Mouse (Mus musculus) liver, embryonic 15.5 days (tissue): ENCODE data around the gene Ccnd1. TPM values are rescaled to one million over a fixed set of nuclear protein-coding genes. Genes with fewer than 3 reads are reported as not detected.

Experiments used
- ATAC-seq: fragments of 200-750 bp; cut with Nextera tagmentation; 2 replicates; pipeline ENCODE4 v1.8.0; 2017; ENCODE audit warnings: moderate number of reproducible peaks, mild to moderate bottlenecking, moderate library complexity; ENCODE audit not compliant: insufficient read depth
- H3K27ac ChIP-seq: fragments of 300-500 bp; sonication (generic); replicated peaks from 2 replicates; pipeline ENCODE4 v1.5.1; 2015; ENCODE audit warnings: mild to moderate bottlenecking, inconsistent platforms
- H3K27me3 ChIP-seq: fragments of 300-500 bp; sonication (generic); 2 replicates; pipeline ENCODE4 v1.6.1; 2015; ENCODE audit warnings: mild to moderate bottlenecking, inconsistent platforms
- H3K36me3 ChIP-seq: fragments of 300-500 bp; sonication (generic); replicated peaks from 2 replicates; pipeline ENCODE4 v1.6.1; 2015; ENCODE audit warnings: moderate library complexity, mild to moderate bottlenecking, inconsistent platforms
- H3K4me1 ChIP-seq: fragments of 300-500 bp; sonication (generic); replicated peaks from 2 replicates; pipeline ENCODE4 v1.6.1; 2015; ENCODE audit warnings: inconsistent platforms
- H3K4me2 ChIP-seq: fragments of 300-500 bp; sonication (generic); 2 replicates; pipeline ENCODE4 v1.6.1; 2015; ENCODE audit warnings: moderate library complexity, mild to moderate bottlenecking, inconsistent platforms
- H3K4me3 ChIP-seq: fragments of 300-500 bp; sonication (generic); replicated peaks from 2 replicates; pipeline ENCODE4 v1.5.1; 2015; ENCODE audit warnings: mild to moderate bottlenecking, inconsistent platforms
- H3K9ac ChIP-seq: fragments of 300-500 bp; sonication (generic); 2 replicates; pipeline ENCODE4 v1.6.1; 2015; ENCODE audit warnings: moderate library complexity, mild to moderate bottlenecking, inconsistent platforms
- H3K9me3 ChIP-seq: fragments of 300-500 bp; sonication (generic); replicated peaks from 2 replicates; pipeline ENCODE4 v1.6.1; 2016; ENCODE audit warnings: inconsistent platforms
- WGBS: fragments of 180-500 bp; shearing (Covaris S2); methylation state at CpG from one replicate; pipeline ENCODE4 v1.1.7; 2015; ENCODE audit warnings: mixed read lengths; ENCODE audit not compliant: insufficient replicate concordance; 5-methylcytosine and 5-hydroxymethylcytosine counted together
- polyA plus RNA-seq: library from polyadenylated mRNA; unstranded; fragments of >200 nt; fragmentation: Nextera tagmentation; extraction: Ambion mirVana; gene quantifications from 2 replicates; pipeline ENCODE4 v1.2.1, GENCODE M21; 2015

Ccnd1 gene
- 21.6 and 24.5 TPM in 2 replicates for polyA plus RNA-seq

DNA sequence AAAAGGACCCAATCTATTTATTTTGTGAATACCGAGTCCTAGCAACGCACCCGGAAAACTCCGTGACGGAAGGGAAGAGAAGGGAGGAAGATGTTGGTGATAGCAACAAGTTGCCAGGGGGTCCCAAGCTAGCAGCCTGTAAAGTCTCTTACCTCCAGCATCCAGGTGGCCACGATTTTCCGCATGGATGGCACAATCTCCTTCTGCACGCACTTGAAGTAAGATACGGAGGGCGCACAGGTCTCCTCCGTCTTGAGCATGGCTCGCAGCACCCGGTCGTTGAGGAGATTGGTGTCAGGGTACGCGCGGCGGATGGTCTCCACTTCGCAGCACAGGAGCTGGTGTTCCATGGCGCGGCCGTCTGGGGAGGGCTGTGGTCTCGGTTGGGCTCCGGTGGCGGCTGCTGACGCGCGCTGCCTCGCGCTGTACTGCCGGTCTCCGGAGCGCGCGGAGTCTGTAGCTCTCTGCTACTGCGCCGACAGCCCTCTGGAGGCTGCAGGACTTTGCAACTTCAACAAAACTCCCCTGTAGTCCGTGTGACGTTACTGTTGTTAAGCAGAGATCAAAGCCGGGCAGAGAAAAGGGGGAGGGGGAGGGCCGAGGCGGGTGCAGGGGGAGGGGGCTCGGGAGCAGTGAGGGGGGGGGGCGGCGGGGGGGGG, at the start of gene Ccnd1:
Ccnd1 (minus strand) TSS at position 582 of the 659 bp plus-strand sequence.
- H3K4me3 ChIP-seq = peak within 1 kb of the TSS; percentile 56
- H3K9me3 ChIP-seq = no peaks in the 10 kb centered on the region
- peak within 1 kb of the TSS; percentile 53 for H3K27ac ChIP-seq
- peak within 1 kb of the TSS; percentile 68 for H3K4me2 ChIP-seq
- H3K4me1 ChIP-seq = peaks cover 28% of the 10 kb centered on the region
- peaks cover 80% of the 10 kb centered on the region for H3K27me3 ChIP-seq
- H3K9ac ChIP-seq = peak within 1 kb of the TSS; percentile 32; the same call in 1 of the 2 replicates
- peaks cover 6% of the 10 kb centered on the region; the same call in 1 of the 2 replicates for H3K36me3 ChIP-seq
- 0 out of 2 replicates have a peak, but pooled peaks have one; percentile 38 for ATAC-seq
- under 1% methylated on average over 44 of the region's 45 CpGs for WGBS

DNA sequence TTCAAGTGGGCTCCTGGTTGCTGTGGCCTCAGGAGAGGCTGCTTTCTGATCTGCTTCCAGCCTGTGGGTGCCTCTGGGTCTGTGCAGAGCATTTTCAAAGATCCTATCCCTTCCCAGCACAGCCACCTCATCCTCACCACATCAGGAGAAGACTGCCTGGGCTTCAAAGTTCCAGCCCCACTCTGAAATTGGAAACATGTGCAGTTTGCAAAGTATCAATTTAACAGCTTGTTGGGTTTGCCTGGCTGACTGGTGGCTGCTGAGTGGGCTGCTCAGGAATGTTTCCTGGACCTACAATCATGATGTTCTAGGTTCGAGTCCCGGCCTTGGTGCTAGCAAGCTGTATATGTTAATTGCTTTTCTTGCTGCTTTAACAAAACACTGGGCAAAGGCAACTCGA, 49.1 kb upstream of the Ccnd1 start:
- no peaks in the 10 kb centered on the region for H3K36me3 ChIP-seq
- WGBS = 45% methylated on average over 3 of the region's 3 CpGs
- ATAC-seq = no peak
- H3K4me3 ChIP-seq = no peak overlapping the region
- no peak overlapping the region for H3K27ac ChIP-seq
- H3K27me3 ChIP-seq = no peaks in the 10 kb centered on the region
- no peak overlapping the region for H3K4me2 ChIP-seq
- H3K4me1 ChIP-seq = no peaks in the 10 kb centered on the region
- H3K9ac ChIP-seq = no peak overlapping the region
- H3K9me3 ChIP-seq = no peaks in the 10 kb centered on the region

DNA sequence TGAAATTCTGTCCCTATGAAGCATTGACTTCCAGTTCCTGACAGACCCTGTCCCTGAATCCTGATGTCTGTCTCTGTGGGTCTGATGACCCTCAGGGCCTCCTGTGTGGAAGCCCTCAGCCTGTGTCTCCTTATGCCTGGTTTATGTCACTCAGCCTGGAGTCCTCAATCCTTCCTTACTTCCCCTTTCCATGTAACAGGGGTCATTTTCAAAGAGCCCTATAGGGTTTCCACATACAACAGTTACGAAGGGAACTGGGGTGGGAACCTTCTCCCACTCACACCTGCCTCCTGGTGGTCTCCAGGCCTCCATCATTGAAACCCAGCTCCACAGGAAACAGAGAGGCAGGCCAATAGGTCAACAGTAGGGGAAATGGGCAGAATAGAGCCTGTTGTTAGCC, 45.4 kb upstream of the Ccnd1 start:
- Histone ChIP-seq H3K9me3 (no peaks in the 10 kb centered on the region), H3K36me3 (no peaks in the 10 kb centered on the region), H3K4me2 (no peak overlapping the region), H3K4me1 (no peaks in the 10 kb centered on the region), H3K9ac (no peak overlapping the region), H3K4me3 (no peak overlapping the region), H3K27ac (no peak overlapping the region), H3K27me3 (no peaks in the 10 kb centered on the region)
- 41% methylated on average over 1 of the region's 1 CpGs for WGBS
- no peak for ATAC-seq

DNA sequence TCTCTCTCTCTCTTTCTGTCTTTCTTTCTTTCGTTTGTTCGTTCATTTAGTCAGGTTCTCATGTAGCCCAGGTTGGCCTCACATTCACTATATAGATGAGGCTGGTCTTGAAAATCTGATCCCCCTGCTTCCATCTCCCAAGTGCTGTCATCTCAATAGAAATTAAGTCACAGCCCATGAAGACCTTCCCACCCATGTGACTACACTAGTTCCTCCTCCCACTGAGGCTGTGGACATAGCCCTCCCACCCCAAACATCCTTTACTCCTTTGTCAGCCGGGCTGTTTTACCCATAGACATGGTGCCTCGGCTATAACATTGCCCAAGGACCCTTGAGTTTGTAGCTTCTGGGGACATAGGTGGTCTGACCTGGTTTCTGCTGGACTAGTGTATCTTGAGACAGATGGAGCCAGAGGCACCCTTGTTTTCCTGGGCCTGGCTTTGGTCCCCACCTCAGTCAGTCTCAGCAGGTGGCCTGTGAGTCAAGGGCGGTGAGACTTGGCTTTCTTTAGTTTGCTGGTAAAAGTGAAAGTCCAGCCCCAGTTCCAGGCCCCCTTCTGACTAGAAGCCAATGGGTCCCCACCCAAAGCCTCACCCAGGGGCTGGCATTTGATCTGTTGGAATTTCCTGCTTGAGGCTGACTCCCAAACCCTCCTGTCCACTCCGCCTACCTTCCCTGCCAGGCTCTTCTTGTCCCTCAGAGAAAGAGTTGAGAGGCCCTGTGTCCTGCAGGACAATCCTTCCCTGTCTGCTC, 42.8 kb upstream of the Ccnd1 start:
- no peak overlapping the region for H3K9ac ChIP-seq
- H3K27ac ChIP-seq = no peak overlapping the region
- no peaks in the 10 kb centered on the region for H3K36me3 ChIP-seq
- ATAC-seq = no peak
- no peaks in the 10 kb centered on the region for H3K4me1 ChIP-seq
- H3K4me2 ChIP-seq = no peak overlapping the region
- no peak overlapping the region for H3K4me3 ChIP-seq
- H3K27me3 ChIP-seq = no peaks in the 10 kb centered on the region
- no peaks in the 10 kb centered on the region for H3K9me3 ChIP-seq
- WGBS = 65% methylated on average over 6 of the region's 6 CpGs

DNA sequence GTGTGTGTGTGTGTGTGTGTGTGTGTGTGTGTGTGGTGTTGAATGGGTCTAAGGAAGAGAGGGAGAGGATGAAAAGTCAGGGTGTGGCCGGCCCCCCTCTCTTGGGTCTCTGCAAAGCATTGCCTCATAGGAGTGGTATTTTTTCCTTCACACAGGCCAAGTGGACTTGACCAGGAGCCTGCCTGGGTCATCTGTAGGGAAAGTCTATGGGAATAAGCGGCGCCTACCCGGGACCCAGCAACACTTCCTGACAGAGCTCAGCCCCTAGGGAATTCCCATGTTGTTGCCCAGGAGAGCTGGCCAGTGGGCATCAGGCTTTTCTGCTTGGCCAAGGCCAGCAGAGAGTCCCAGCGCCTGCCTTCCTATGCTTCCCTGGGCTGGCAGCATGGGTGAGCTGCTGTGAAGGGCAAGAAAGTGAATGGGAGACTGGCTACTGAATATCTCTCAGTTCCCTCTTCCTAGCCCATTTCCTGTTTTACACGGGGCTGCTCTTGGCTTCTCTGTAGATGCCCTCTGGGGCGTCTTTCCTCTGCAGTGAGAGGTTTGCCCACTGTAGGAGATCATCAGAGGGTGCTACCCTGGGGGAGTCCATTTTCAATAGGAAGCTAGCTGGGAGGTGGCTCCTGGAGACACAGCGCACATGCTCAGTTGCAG, 41.8 kb upstream of the Ccnd1 start:
- WGBS = 48% methylated on average over 8 of the region's 8 CpGs
- Histone ChIP-seq H3K9me3 (no peaks in the 10 kb centered on the region), H3K4me1 (no peaks in the 10 kb centered on the region), H3K27me3 (no peaks in the 10 kb centered on the region), H3K4me3 (no peak overlapping the region), H3K27ac (no peak overlapping the region), H3K4me2 (no peak overlapping the region), H3K36me3 (no peaks in the 10 kb centered on the region), H3K9ac (no peak overlapping the region)
- ATAC-seq = no peak

DNA sequence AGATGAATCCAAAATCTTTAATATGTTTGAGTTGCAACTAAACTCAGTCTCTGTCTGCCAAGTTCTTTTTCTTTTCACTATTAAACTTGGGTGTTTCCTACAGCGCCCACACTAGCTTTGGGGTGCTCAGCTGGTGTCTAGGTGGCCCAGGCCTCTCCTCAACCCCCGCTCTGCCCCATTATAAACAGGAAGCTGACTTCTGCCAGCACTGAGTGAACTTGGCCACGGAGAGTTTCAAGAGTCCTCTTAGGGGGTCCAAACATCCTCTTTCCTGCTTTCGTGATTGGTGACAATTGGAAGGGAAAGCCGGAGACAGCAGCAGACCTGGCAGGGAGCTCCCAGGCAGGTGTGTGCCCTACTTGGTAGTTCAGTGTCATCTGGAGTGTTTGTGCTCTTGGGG, 40.1 kb upstream of the Ccnd1 start:
- H3K27me3 ChIP-seq = no peaks in the 10 kb centered on the region
- H3K4me1 ChIP-seq = no peaks in the 10 kb centered on the region
- H3K9ac ChIP-seq = no peak overlapping the region
- no peak overlapping the region for H3K4me2 ChIP-seq
- H3K36me3 ChIP-seq = no peaks in the 10 kb centered on the region
- ATAC-seq = no peak
- WGBS = 45% methylated on average over 5 of the region's 5 CpGs
- no peak overlapping the region for H3K4me3 ChIP-seq
- H3K27ac ChIP-seq = no peak overlapping the region
- no peaks in the 10 kb centered on the region for H3K9me3 ChIP-seq

DNA sequence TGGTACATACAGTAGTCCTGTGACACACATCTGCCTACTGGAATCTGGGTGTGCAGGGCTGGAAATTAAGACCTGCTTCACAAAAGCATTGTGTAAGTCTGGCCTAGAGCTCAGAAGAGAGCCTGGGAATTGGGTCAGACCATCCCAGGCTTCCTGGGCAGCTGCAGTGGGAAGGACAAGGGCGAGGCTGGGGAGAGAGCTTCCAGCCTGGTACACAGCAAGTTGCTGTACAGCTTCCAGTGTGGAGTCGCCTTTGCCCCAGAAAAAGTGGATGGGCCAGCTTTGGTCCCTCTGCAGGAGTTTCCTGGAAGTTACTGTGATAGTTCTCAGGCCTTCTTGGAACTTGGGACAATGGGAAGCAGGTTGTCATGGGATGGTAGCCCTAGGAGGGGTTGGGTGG, 37.4 kb upstream of the Ccnd1 start:
- no peak for ATAC-seq
- H3K36me3 ChIP-seq = no peaks in the 10 kb centered on the region
- H3K27me3 ChIP-seq = no peaks in the 10 kb centered on the region
- WGBS = 60% methylated on average over 2 of the region's 2 CpGs
- no peaks in the 10 kb centered on the region for H3K9me3 ChIP-seq
- H3K9ac ChIP-seq = no peak overlapping the region
- no peak overlapping the region for H3K4me3 ChIP-seq
- no peak overlapping the region for H3K4me2 ChIP-seq
- H3K27ac ChIP-seq = no peak overlapping the region
- no peaks in the 10 kb centered on the region for H3K4me1 ChIP-seq

DNA sequence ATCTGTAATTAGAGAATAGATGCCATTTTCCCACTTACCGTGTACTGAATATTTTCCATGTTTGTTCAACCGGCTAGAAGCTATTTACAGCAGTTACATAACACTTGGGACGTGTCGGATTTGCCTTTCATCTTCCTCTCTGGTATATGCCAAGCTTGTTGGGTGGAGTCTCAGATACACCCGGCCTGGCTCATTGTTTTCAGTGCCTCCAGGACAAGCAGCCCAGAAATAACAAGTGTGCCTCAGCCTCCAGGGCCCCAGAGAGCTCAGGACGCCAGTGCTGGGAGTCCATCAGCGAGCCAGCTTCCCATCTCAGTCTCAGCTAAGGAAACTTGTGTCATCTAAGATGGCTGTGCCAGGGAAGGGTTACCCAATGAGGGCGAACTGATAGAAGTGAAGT, 33.7 kb upstream of the Ccnd1 start:
- no peak for ATAC-seq
- no peaks in the 10 kb centered on the region; the same call in 1 of the 2 replicates for H3K4me1 ChIP-seq
- no peak overlapping the region for H3K9ac ChIP-seq
- H3K4me2 ChIP-seq = no peak overlapping the region
- H3K9me3 ChIP-seq = no peaks in the 10 kb centered on the region
- WGBS = 55% methylated on average over 8 of the region's 8 CpGs
- H3K36me3 ChIP-seq = no peaks in the 10 kb centered on the region
- no peak overlapping the region for H3K4me3 ChIP-seq
- H3K27ac ChIP-seq = no peak overlapping the region
- H3K27me3 ChIP-seq = no peaks in the 10 kb centered on the region

DNA sequence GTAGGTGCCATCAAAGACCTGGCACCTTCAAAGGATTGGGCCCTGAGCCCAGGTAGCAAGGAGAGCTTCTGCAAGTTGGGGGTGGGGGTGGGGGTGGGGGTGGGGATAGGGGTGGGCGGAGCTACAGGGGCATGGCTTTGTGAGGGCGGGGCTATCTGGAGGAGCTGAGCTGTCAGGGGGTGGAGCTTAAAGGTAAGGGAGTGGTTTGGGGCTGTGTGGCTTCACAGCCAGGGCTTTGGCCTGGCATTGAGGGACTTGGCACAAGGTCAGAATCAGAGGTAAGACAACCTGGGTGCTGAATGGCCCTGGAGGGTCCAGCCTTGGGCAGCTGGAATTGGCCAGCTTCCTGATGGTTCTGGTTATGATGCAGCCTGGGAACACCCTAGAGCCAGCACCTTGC, 32.0 kb upstream of the Ccnd1 start:
- no peak overlapping the region for H3K4me3 ChIP-seq
- H3K27me3 ChIP-seq = no peaks in the 10 kb centered on the region
- H3K4me2 ChIP-seq = no peak overlapping the region
- ATAC-seq = no peak
- no peak overlapping the region for H3K9ac ChIP-seq
- no peaks in the 10 kb centered on the region for H3K9me3 ChIP-seq
- WGBS = 20% methylated on average over 2 of the region's 2 CpGs
- no peaks in the 10 kb centered on the region for H3K36me3 ChIP-seq
- no peaks in the 10 kb centered on the region; the same call in 1 of the 2 replicates for H3K4me1 ChIP-seq
- no peak overlapping the region for H3K27ac ChIP-seq

DNA sequence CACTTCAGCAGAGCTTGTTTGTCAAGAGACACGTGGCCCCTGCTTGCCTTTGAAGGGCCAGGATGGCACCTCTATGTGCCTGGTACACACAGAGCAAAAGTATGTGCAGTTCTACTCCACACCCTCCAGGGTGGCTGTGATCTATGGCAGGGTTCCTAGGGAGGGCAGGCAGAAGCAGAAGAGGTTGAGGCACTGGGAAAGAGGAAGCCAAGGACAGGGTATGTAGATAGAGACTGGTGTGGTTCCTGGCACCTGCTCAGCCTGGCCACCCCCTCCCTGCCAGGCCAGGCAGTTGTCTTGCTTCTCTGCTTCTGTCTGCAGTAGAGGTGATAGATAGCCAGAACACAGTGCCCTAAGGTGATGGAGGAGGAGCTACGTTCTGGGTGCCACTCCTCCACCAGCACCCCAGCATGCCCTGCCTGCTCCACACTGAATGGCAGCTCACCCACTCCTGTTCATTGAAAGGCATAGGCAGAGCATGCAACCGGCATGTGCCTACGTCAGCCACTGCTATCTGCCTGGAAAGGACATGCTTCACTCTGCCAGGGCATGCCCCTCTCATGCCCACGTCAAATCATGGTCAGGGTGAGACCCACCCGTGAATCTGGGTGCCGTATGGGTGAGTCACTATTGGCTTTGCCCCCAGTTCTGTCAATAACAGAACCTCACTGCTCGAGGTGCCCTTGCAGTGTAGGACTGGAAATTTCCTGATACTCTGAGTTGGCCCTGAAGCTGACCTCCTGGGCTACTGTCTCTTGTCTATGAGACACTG, 31.5 kb upstream of the Ccnd1 start:
- Histone ChIP-seq H3K27me3 (no peaks in the 10 kb centered on the region), H3K36me3 (no peaks in the 10 kb centered on the region), H3K4me1 (no peaks in the 10 kb centered on the region; the same call in 1 of the 2 replicates), H3K4me3 (no peak overlapping the region), H3K27ac (no peak overlapping the region), H3K9ac (no peak overlapping the region), H3K4me2 (no peak overlapping the region), H3K9me3 (no peaks in the 10 kb centered on the region)
- 48% methylated on average over 8 of the region's 8 CpGs for WGBS
- no peak; the same call in 1 of the 2 replicates for ATAC-seq

DNA sequence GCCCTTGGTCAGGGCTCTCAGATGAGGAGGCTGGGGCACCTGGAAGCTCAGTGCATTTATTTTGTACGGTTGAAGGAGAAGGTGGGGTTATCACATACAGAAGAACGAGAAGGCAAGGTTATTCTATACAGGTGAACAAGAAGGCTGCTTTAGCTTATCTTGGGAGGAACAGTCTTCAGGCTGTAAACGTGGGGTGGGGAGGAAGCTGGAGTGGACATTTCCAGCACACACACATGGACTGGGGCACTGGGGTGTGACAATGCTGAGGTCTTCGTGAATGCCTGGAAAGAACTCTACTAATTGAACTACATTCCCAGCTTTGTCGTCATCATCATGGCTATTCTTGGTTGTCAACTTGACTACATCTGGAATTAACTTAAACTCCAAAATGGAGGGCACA, 26.2 kb upstream of the Ccnd1 start:
- WGBS = 55% methylated on average over 5 of the region's 5 CpGs

More for the DNA sequence above, 26.2 kb upstream of the Ccnd1 start:
- H3K4me2 ChIP-seq = no peak overlapping the region
- no peak overlapping the region for H3K4me3 ChIP-seq
- H3K36me3 ChIP-seq = no peaks in the 10 kb centered on the region
- no peaks in the 10 kb centered on the region for H3K9me3 ChIP-seq
- no peak overlapping the region for H3K9ac ChIP-seq
- no peaks in the 10 kb centered on the region for H3K4me1 ChIP-seq
- no peak for ATAC-seq
- H3K27me3 ChIP-seq = no peaks in the 10 kb centered on the region
- no peak overlapping the region for H3K27ac ChIP-seq
